Mouse (Mus musculus): ENCODE results near the gene Rnps1. TPM values are rescaled to one million over a fixed set of nuclear protein-coding genes. Genes with fewer than 3 reads are reported as not detected.

Gene Rnps1
- polyA plus RNA-seq, 1 experiment from 2014 or later, result 318 TPM

- peaks cover 92% of the 10 kb centered on the region for H3K36me3 ChIP-seq
Observed at GRCm38 (mm10) chr17:24437016-24437415, 22.7 kb downstream of the Rnps1 start.

GRCm38 (mm10) chr17:24440377-24440776, 26.0 kb downstream of the Rnps1 start:
- H3K27ac ChIP-seq, result no peak overlapping the region
- ATAC-seq (replicated peaks; ENCODE audit: low FRiP score), result no peak
- no peaks in the 10 kb centered on the region for H3K9me3 ChIP-seq (replicated peaks)
- no peak overlapping the region for H3K4me3 ChIP-seq (replicated peaks)
- H3K27me3 ChIP-seq, result no peaks in the 10 kb centered on the region
- WGBS, result 94% methylated on average over 8 of the region's 8 CpGs
- H3K9ac ChIP-seq, result no peak overlapping the region
- H3K4me1 ChIP-seq, result no peaks in the 10 kb centered on the region
- H3K36me3 ChIP-seq, result peaks cover 89% of the 10 kb centered on the region
- no peak overlapping the region for H3K4me2 ChIP-seq

More at GRCm38 (mm10) chr17:24437016-24437415, 22.7 kb downstream of the Rnps1 start:
- H3K4me1 ChIP-seq, result no peaks in the 10 kb centered on the region
- H3K9me3 ChIP-seq (replicated peaks), result no peaks in the 10 kb centered on the region
- H3K4me3 ChIP-seq (replicated peaks), result no peak overlapping the region
- no peak overlapping the region for H3K4me2 ChIP-seq
- no peaks in the 10 kb centered on the region for H3K27me3 ChIP-seq
- H3K9ac ChIP-seq, result no peak overlapping the region
- no peak overlapping the region for H3K27ac ChIP-seq
- WGBS, result 85% methylated on average over 5 of the region's 5 CpGs
- 0 out of 2 replicates have a peak, but pooled peaks have one; percentile 41 for ATAC-seq (replicated peaks; ENCODE audit: low FRiP score)

GRCm38 (mm10) chr17:24441148-24441547, 26.8 kb downstream of the Rnps1 start:
- no peak for ATAC-seq (replicated peaks; ENCODE audit: low FRiP score)
- Histone ChIP-seq H3K4me3 (replicated peaks) (no peak overlapping the region), H3K9ac (no peak overlapping the region), H3K27ac (no peak overlapping the region), H3K4me1 (no peaks in the 10 kb centered on the region), H3K36me3 (peaks cover 89% of the 10 kb centered on the region), H3K4me2 (no peak overlapping the region), H3K9me3 (replicated peaks) (no peaks in the 10 kb centered on the region), H3K27me3 (no peaks in the 10 kb centered on the region)
- WGBS, result 58% methylated on average over 2 of the region's 2 CpGs

- Histone ChIP-seq H3K4me3 (replicated peaks) (no peak overlapping the region), H3K4me2 (no peak overlapping the region), H3K4me1 (no peaks in the 10 kb centered on the region), H3K9me3 (replicated peaks) (no peaks in the 10 kb centered on the region), H3K9ac (no peak overlapping the region), H3K27me3 (no peaks in the 10 kb centered on the region), H3K27ac (no peak overlapping the region), H3K36me3 (peaks cover 89% of the 10 kb centered on the region)
- ATAC-seq (replicated peaks; ENCODE audit: low FRiP score), result no peak
- WGBS, result 87% methylated on average over 14 of the region's 14 CpGs
Observed at GRCm38 (mm10) chr17:24442107-24442506, 27.7 kb downstream of the Rnps1 start.

- ATAC-seq (replicated peaks; ENCODE audit: low FRiP score), result no peak
- no peak within 1 kb of the TSS for H3K27ac ChIP-seq
Observed at GRCm38 (mm10) chr17:24442632-24443155, 28.3 kb downstream of the Rnps1 start, which contains the start of gene Dnase1l2. Gene Dnase1l2, minus strand, starts transcription at chr17:24443105.

GRCm38 (mm10) chr17:24443409-24443808, 29.0 kb downstream of the Rnps1 start:
- Histone ChIP-seq H3K4me1 (no peaks in the 10 kb centered on the region), H3K4me3 (replicated peaks) (no peak overlapping the region), H3K27me3 (no peaks in the 10 kb centered on the region), H3K4me2 (no peak overlapping the region), H3K9ac (no peak overlapping the region), H3K9me3 (replicated peaks) (no peaks in the 10 kb centered on the region), H3K36me3 (peaks cover 89% of the 10 kb centered on the region), H3K27ac (no peak overlapping the region)
- no peak for ATAC-seq (replicated peaks; ENCODE audit: low FRiP score)
- WGBS, result 84% methylated on average over 4 of the region's 4 CpGs

More at GRCm38 (mm10) chr17:24442632-24443155, 28.3 kb downstream of the Rnps1 start, which contains the start of gene Dnase1l2:
- no peak within 1 kb of the TSS for H3K4me2 ChIP-seq
- no peaks in the 10 kb centered on the region for H3K9me3 ChIP-seq (replicated peaks)
- H3K9ac ChIP-seq, result no peak within 1 kb of the TSS
- 80% methylated on average over 7 of the region's 7 CpGs for WGBS
- H3K27me3 ChIP-seq, result no peaks in the 10 kb centered on the region
- no peaks in the 10 kb centered on the region for H3K4me1 ChIP-seq
- H3K36me3 ChIP-seq, result peaks cover 89% of the 10 kb centered on the region
- no peak within 1 kb of the TSS for H3K4me3 ChIP-seq (replicated peaks)

- peaks cover 89% of the 10 kb centered on the region for H3K36me3 ChIP-seq
- WGBS, result 92% methylated on average over 8 of the region's 8 CpGs
- no peak overlapping the region for H3K27ac ChIP-seq
- H3K4me2 ChIP-seq, result no peak overlapping the region
- ATAC-seq (replicated peaks; ENCODE audit: low FRiP score), result no peak
- H3K4me1 ChIP-seq, result no peaks in the 10 kb centered on the region
- no peaks in the 10 kb centered on the region for H3K9me3 ChIP-seq (replicated peaks)
- no peak overlapping the region for H3K4me3 ChIP-seq (replicated peaks)
- no peaks in the 10 kb centered on the region for H3K27me3 ChIP-seq
- no peak overlapping the region for H3K9ac ChIP-seq
Observed at GRCm38 (mm10) chr17:24446590-24446989, 32.2 kb downstream of the Rnps1 start.

GRCm38 (mm10) chr17:24449507-24449906, 35.1 kb downstream of the Rnps1 start:
- 91% methylated on average over 6 of the region's 6 CpGs for WGBS

GRCm38 (mm10) chr17:24451220-24451619, 36.9 kb downstream of the Rnps1 start:
- peaks cover 20% of the 10 kb centered on the region for H3K4me1 ChIP-seq
- peaks cover 53% of the 10 kb centered on the region for H3K36me3 ChIP-seq
- H3K4me3 ChIP-seq (replicated peaks), result no peak overlapping the region
- H3K4me2 ChIP-seq, result no peak overlapping the region
- no peaks in the 10 kb centered on the region for H3K9me3 ChIP-seq (replicated peaks)
- H3K9ac ChIP-seq, result no peak overlapping the region
- H3K27ac ChIP-seq, result no peak overlapping the region
- WGBS, result 86% methylated on average over 6 of the region's 6 CpGs
- ATAC-seq (replicated peaks; ENCODE audit: low FRiP score), result no peak
- H3K27me3 ChIP-seq, result no peaks in the 10 kb centered on the region

More at GRCm38 (mm10) chr17:24449507-24449906, 35.1 kb downstream of the Rnps1 start:
- H3K27ac ChIP-seq, result no peak overlapping the region
- H3K9ac ChIP-seq, result no peak overlapping the region
- peaks cover 70% of the 10 kb centered on the region for H3K36me3 ChIP-seq
- H3K4me1 ChIP-seq, result peaks cover 14% of the 10 kb centered on the region
- no peaks in the 10 kb centered on the region for H3K27me3 ChIP-seq
- no peak overlapping the region for H3K4me3 ChIP-seq (replicated peaks)
- ATAC-seq (replicated peaks; ENCODE audit: low FRiP score), result no peak
- no peak overlapping the region for H3K4me2 ChIP-seq
- H3K9me3 ChIP-seq (replicated peaks), result no peaks in the 10 kb centered on the region

GRCm38 (mm10) chr17:24453372-24453771, 39.0 kb downstream of the Rnps1 start:
- no peak overlapping the region for H3K27ac ChIP-seq
- WGBS, result 70% methylated on average over 2 of the region's 2 CpGs
- no peak overlapping the region for H3K4me3 ChIP-seq (replicated peaks)
- no peak overlapping the region for H3K4me2 ChIP-seq
- no peaks in the 10 kb centered on the region for H3K27me3 ChIP-seq
- peaks cover 20% of the 10 kb centered on the region for H3K4me1 ChIP-seq
- no peaks in the 10 kb centered on the region for H3K9me3 ChIP-seq (replicated peaks)
- peaks cover 32% of the 10 kb centered on the region for H3K36me3 ChIP-seq
- ATAC-seq (replicated peaks; ENCODE audit: low FRiP score), result no peak
- no peak overlapping the region for H3K9ac ChIP-seq

GRCm38 (mm10) chr17:24454218-24454755, 39.9 kb downstream of the Rnps1 start:
- H3K4me1 ChIP-seq, result peaks cover 20% of the 10 kb centered on the region
- no peaks in the 10 kb centered on the region for H3K27me3 ChIP-seq
- H3K4me2 ChIP-seq, result peak overlapping the region; percentile 69
- ATAC-seq (replicated peaks; ENCODE audit: low FRiP score), result no peak
- peak overlapping the region; percentile 80 for H3K9ac ChIP-seq
- WGBS, result 5% methylated on average over 14 of the region's 14 CpGs
- no peaks in the 10 kb centered on the region for H3K9me3 ChIP-seq (replicated peaks)
- H3K36me3 ChIP-seq, result peaks cover 22% of the 10 kb centered on the region
- peak overlapping the region; percentile 78 for H3K4me3 ChIP-seq (replicated peaks)
- H3K27ac ChIP-seq, result peak overlapping the region; percentile 98

- Histone ChIP-seq H3K9ac (peak overlapping the region; percentile 80), H3K4me3 (replicated peaks) (peak overlapping the region; percentile 78), H3K4me2 (peak overlapping the region; percentile 69), H3K4me1 (peaks cover 20% of the 10 kb centered on the region), H3K27me3 (no peaks in the 10 kb centered on the region), H3K9me3 (replicated peaks) (no peaks in the 10 kb centered on the region), H3K27ac (peak overlapping the region; percentile 98), H3K36me3 (peaks cover 16% of the 10 kb centered on the region)
- under 1% methylated on average over 67 of the region's 67 CpGs for WGBS
- peak; percentile 96 for ATAC-seq (replicated peaks; ENCODE audit: low FRiP score)
Observed at GRCm38 (mm10) chr17:24454756-24455522, 40.6 kb downstream of the Rnps1 start.

All from kidney, embryonic 15.5 days (tissue).